Mouse (Mus musculus): Measurements from ENCODE around the gene Arhgap42. TPM values are rescaled to one million over a fixed set of nuclear protein-coding genes. Genes with fewer than 3 reads are reported as not detected.

The Arhgap42 gene
- polyA plus RNA-seq, 1 experiment: 1.4 TPM

DNA sequence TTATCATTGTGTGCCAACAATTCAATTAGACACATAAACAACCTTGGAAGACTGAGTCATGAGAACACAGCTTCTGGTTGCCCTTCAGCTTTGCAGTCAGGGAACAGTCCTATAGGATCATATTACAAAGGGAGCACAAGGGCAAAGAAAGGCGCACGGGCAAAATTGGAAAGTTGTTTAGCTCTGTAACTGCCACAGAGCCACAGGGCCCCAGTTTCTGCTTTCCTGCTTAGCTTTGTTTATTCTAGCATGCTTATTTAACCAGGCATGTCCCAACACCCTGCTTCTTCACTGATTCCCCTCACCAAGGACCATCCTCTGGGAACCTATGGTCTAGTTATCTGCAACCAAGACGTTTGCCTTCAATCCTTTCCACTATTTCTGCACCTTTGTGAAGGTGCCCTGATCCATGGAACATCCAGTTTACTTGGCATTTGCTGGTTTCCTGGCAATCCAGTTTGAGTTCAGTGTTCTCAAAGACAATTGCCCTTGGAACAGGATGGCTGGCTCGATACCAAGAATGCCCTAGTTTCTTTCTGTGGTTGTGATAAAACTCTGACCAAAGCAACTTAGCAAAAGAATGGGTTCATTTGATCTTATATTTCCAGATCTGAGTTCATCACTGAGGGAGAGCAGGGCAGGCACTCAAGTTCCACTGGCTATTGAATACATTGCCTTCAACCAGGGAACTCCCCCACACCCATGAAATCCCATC lies 111.7 kb downstream of the Arhgap42 start:
- Histone ChIP-seq H3K4me3 (ENCODE audit: extremely low read depth, insufficient read depth, insufficient read length) (no peak overlapping the region), H3K36me3 (ENCODE audit: control insufficient read depth, insufficient read depth, low read length) (no peaks in the 10 kb centered on the region), H3K27me3 (ENCODE audit: control insufficient read depth, insufficient read depth, low read length) (no peaks in the 10 kb centered on the region), H3K4me1 (ENCODE audit: control insufficient read depth, insufficient read depth, insufficient read length) (no peaks in the 10 kb centered on the region), H3K27ac (ENCODE audit: insufficient read depth, low read length) (no peak overlapping the region)
- TF ChIP-seq POLR2A (IDR thresholded peaks at IDR 0.05; ENCODE audit: low read depth, low read length) (no peak), CTCF (IDR thresholded peaks at IDR 0.05; ENCODE audit: extremely low read depth, insufficient read depth, insufficient read length, insufficient replicate concordance) (no peak)
- DNase-seq (ENCODE audit: low read depth in 1 of 2, low spot score in 2 of 2): no peak
- WGBS: 75% methylated on average over 4 of the region's 4 CpGs

GRCm38 (mm10) chr9:9124156-9124555 lies 114.7 kb downstream of the Arhgap42 start:
- no peak for TF ChIP-seq POLR2A (IDR thresholded peaks at IDR 0.05; ENCODE audit: low read depth, low read length)
- no peak for TF ChIP-seq CTCF (IDR thresholded peaks at IDR 0.05; ENCODE audit: extremely low read depth, insufficient read depth, insufficient read length, insufficient replicate concordance)
- no peaks in the 10 kb centered on the region for H3K4me1 ChIP-seq (ENCODE audit: control insufficient read depth, insufficient read depth, insufficient read length)
- no peak overlapping the region for H3K27ac ChIP-seq (ENCODE audit: insufficient read depth, low read length)
- WGBS: 89% methylated on average over 2 of the region's 2 CpGs
- H3K27me3 ChIP-seq (ENCODE audit: control insufficient read depth, insufficient read depth, low read length): no peaks in the 10 kb centered on the region
- H3K36me3 ChIP-seq (ENCODE audit: control insufficient read depth, insufficient read depth, low read length): no peaks in the 10 kb centered on the region
- DNase-seq (ENCODE audit: low read depth in 1 of 2, low spot score in 2 of 2): no peak
- no peak overlapping the region for H3K4me3 ChIP-seq (ENCODE audit: extremely low read depth, insufficient read depth, insufficient read length)

DNA sequence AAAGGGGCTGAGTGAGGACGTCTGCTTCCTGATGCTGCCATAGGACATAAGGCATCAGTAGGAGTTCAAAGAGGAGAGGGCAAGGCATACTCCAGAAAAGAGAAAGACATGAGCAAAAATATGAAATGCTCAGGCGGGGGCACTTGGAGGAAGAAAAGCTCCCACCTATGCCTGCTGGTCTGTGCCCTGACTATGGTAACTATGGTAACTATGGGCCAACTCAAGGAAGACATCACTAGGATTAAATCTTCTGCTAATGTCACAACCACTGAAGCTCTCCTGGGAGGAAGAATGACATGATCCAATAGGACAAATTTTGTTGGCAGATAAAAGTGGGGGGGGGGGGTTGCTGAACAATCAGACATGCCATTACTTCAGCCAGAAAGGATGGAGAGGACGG lies 124.6 kb downstream of the Arhgap42 start:
- Histone ChIP-seq H3K36me3 (ENCODE audit: control insufficient read depth, insufficient read depth, low read length) (no peaks in the 10 kb centered on the region), H3K4me3 (ENCODE audit: extremely low read depth, insufficient read depth, insufficient read length) (no peak overlapping the region), H3K27me3 (ENCODE audit: control insufficient read depth, insufficient read depth, low read length) (no peaks in the 10 kb centered on the region), H3K27ac (ENCODE audit: insufficient read depth, low read length) (no peak overlapping the region; the same call in 1 of the 2 replicates), H3K4me1 (ENCODE audit: control insufficient read depth, insufficient read depth, insufficient read length) (no peaks in the 10 kb centered on the region)
- no peak for DNase-seq (ENCODE audit: low read depth in 1 of 2, low spot score in 2 of 2)
- WGBS: 80% methylated on average over 3 of the region's 3 CpGs
- TF ChIP-seq CTCF (IDR thresholded peaks at IDR 0.05; ENCODE audit: extremely low read depth, insufficient read depth, insufficient read length, insufficient replicate concordance) (no peak), POLR2A (IDR thresholded peaks at IDR 0.05; ENCODE audit: low read depth, low read length) (no peak)

GRCm38 (mm10) chr9:9113847-9114246 lies 125.1 kb downstream of the Arhgap42 start:
- 85% methylated on average over 1 of the region's 1 CpGs for whole genome bisulfite sequencing
- no peak overlapping the region for H3K4me3 ChIP-seq (ENCODE audit: extremely low read depth, insufficient read depth, insufficient read length)
- DNase-seq (ENCODE audit: low read depth in 1 of 2, low spot score in 2 of 2): no peak
- TF ChIP-seq POLR2A (IDR thresholded peaks at IDR 0.05; ENCODE audit: low read depth, low read length): no peak
- no peak for TF ChIP-seq CTCF (IDR thresholded peaks at IDR 0.05; ENCODE audit: extremely low read depth, insufficient read depth, insufficient read length, insufficient replicate concordance)
- H3K27me3 ChIP-seq (ENCODE audit: control insufficient read depth, insufficient read depth, low read length): no peaks in the 10 kb centered on the region
- H3K36me3 ChIP-seq (ENCODE audit: control insufficient read depth, insufficient read depth, low read length): no peaks in the 10 kb centered on the region
- H3K4me1 ChIP-seq (ENCODE audit: control insufficient read depth, insufficient read depth, insufficient read length): no peaks in the 10 kb centered on the region
- no peak overlapping the region; the same call in 1 of the 2 replicates for H3K27ac ChIP-seq (ENCODE audit: insufficient read depth, low read length)

- WGBS: 81% methylated on average over 4 of the region's 4 CpGs
- no peaks in the 10 kb centered on the region for H3K4me1 ChIP-seq (ENCODE audit: control insufficient read depth, insufficient read depth, insufficient read length)
- no peak overlapping the region for H3K27ac ChIP-seq (ENCODE audit: insufficient read depth, low read length)
- TF ChIP-seq POLR2A (IDR thresholded peaks at IDR 0.05; ENCODE audit: low read depth, low read length): no peak
- TF ChIP-seq CTCF (IDR thresholded peaks at IDR 0.05; ENCODE audit: extremely low read depth, insufficient read depth, insufficient read length, insufficient replicate concordance): no peak
- H3K4me3 ChIP-seq (ENCODE audit: extremely low read depth, insufficient read depth, insufficient read length): no peak overlapping the region
- no peaks in the 10 kb centered on the region for H3K36me3 ChIP-seq (ENCODE audit: control insufficient read depth, insufficient read depth, low read length)
- no peak for DNase-seq (ENCODE audit: low read depth in 1 of 2, low spot score in 2 of 2)
- H3K27me3 ChIP-seq (ENCODE audit: control insufficient read depth, insufficient read depth, low read length): no peaks in the 10 kb centered on the region
Observed at GRCm38 (mm10) chr9:9112921-9113320, 126.0 kb downstream of the Arhgap42 start.

DNA sequence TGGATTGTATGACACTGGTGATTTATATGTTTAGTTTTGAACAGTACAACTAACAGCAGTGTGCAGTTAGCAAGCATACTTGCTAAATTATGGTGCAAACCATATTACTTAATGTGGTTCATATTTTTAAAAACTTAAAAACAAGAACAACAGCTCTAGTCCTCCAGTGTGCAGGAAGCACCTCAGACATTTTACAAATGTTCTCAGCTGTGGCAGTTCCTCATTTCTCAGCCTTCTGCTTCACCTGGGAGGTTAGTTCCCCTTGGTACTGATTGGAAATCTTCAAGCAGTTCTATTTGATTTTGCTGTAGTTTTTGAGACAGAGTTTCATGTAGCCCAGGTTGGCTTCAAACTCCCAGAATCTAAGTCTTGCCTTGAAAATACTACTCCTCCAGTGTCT lies 131.2 kb downstream of the Arhgap42 start:
- Histone ChIP-seq H3K27me3 (ENCODE audit: control insufficient read depth, insufficient read depth, low read length) (no peaks in the 10 kb centered on the region), H3K36me3 (ENCODE audit: control insufficient read depth, insufficient read depth, low read length) (no peaks in the 10 kb centered on the region), H3K4me1 (ENCODE audit: control insufficient read depth, insufficient read depth, insufficient read length) (no peaks in the 10 kb centered on the region), H3K4me3 (ENCODE audit: extremely low read depth, insufficient read depth, insufficient read length) (no peak overlapping the region), H3K27ac (ENCODE audit: insufficient read depth, low read length) (no peak overlapping the region)
- DNase-seq (ENCODE audit: low read depth in 1 of 2, low spot score in 2 of 2): no peak
- TF ChIP-seq CTCF (IDR thresholded peaks at IDR 0.05; ENCODE audit: extremely low read depth, insufficient read depth, insufficient read length, insufficient replicate concordance) (no peak), POLR2A (IDR thresholded peaks at IDR 0.05; ENCODE audit: low read depth, low read length) (no peak)

GRCm38 (mm10) chr9:9104761-9105160 lies 134.1 kb downstream of the Arhgap42 start:
- TF ChIP-seq CTCF (IDR thresholded peaks at IDR 0.05; ENCODE audit: extremely low read depth, insufficient read depth, insufficient read length, insufficient replicate concordance) (no peak), POLR2A (IDR thresholded peaks at IDR 0.05; ENCODE audit: low read depth, low read length) (no peak)
- Histone ChIP-seq H3K27ac (ENCODE audit: insufficient read depth, low read length) (no peak overlapping the region), H3K4me1 (ENCODE audit: control insufficient read depth, insufficient read depth, insufficient read length) (no peaks in the 10 kb centered on the region), H3K36me3 (ENCODE audit: control insufficient read depth, insufficient read depth, low read length) (no peaks in the 10 kb centered on the region), H3K4me3 (ENCODE audit: extremely low read depth, insufficient read depth, insufficient read length) (no peak overlapping the region), H3K27me3 (ENCODE audit: control insufficient read depth, insufficient read depth, low read length) (no peaks in the 10 kb centered on the region)
- no peak for DNase-seq (ENCODE audit: low read depth in 1 of 2, low spot score in 2 of 2)
- WGBS: 84% methylated on average over 3 of the region's 3 CpGs
